Mouse (Mus musculus) embryonic fibroblast, embryonic 13.5 days (primary cell): ENCODE measurements around the gene Pigv. TPM values are rescaled to one million over a fixed set of nuclear protein-coding genes. Genes with fewer than 3 reads are reported as not detected.

ENCODE experiments used
- H3K27ac ChIP-seq: 2 replicates; pipeline ENCODE4 v1.5.1; 2012; ENCODE audit warnings: low read length, control low read depth, inconsistent platforms; ENCODE audit not compliant: insufficient read depth
- H3K4me1 ChIP-seq: 2 replicates; pipeline ENCODE4 v1.6.1; 2011; ENCODE audit warnings: low read length; ENCODE audit not compliant: control insufficient read depth, insufficient read depth
- H3K4me3 ChIP-seq: 2 replicates; pipeline ENCODE4 v1.5.1; 2011; ENCODE audit warnings: mild to moderate bottlenecking, control low read depth, low read length; ENCODE audit not compliant: insufficient read depth
- CTCF ChIP-seq: IDR thresholded peaks from 2 replicates; pipeline ENCODE4 v1.5.1; 2011; ENCODE audit warnings: mild to moderate bottlenecking, control low read depth, low read length, moderate library complexity, borderline replicate concordance; ENCODE audit not compliant: insufficient read depth
- POLR2A ChIP-seq: IDR thresholded peaks from 2 replicates; pipeline ENCODE4 v1.6.1; 2011; ENCODE audit warnings: low read depth, mild to moderate bottlenecking, control low read depth, low read length, moderate library complexity
- polyA plus RNA-seq: library from polyadenylated mRNA; stranded (reverse); fragments of >200 nt; gene quantifications from 2 replicates; pipeline ENCODE4 v1.2.4, GENCODE M21; 2011; ENCODE audit warnings: low read depth; ENCODE audit not compliant: missing spikeins, insufficient read length

Pigv gene
- polyA plus RNA-seq, 1 experiment: 10.4 TPM

GRCm38 (mm10) chr4:133690252-133690651, 17.8 kb upstream of the Pigv start:
- Histone ChIP-seq H3K4me1 (peaks cover 36% of the 10 kb centered on the region), H3K4me3 (no peak overlapping the region), H3K27ac (no peak overlapping the region)
- TF ChIP-seq POLR2A (no peak), CTCF (no peak)

- TF ChIP-seq CTCF (no peak), POLR2A (no peak)
- Histone ChIP-seq H3K4me1 (peaks cover 36% of the 10 kb centered on the region), H3K4me3 (no peak overlapping the region), H3K27ac (0 out of 2 replicates have a peak overlapping the region, but pooled peaks have one; percentile 0)
Observed at GRCm38 (mm10) chr4:133688417-133689067, 16.1 kb upstream of the Pigv start.

GRCm38 (mm10) chr4:133687126-133687525, 14.7 kb upstream of the Pigv start:
- Histone ChIP-seq H3K4me3 (no peak overlapping the region), H3K27ac (no peak overlapping the region), H3K4me1 (peaks cover 36% of the 10 kb centered on the region)
- no peak for TF ChIP-seq CTCF
- TF ChIP-seq POLR2A: no peak

- H3K4me3 ChIP-seq: no peak overlapping the region
- no peak overlapping the region for H3K27ac ChIP-seq
- no peak for TF ChIP-seq POLR2A
- H3K4me1 ChIP-seq: peaks cover 36% of the 10 kb centered on the region
Observed at GRCm38 (mm10) chr4:133686512-133686911, 14.1 kb upstream of the Pigv start.

- TF ChIP-seq POLR2A: no peak
- no peak for TF ChIP-seq CTCF
- Histone ChIP-seq H3K4me1 (no peaks in the 10 kb centered on the region; the same call in 1 of the 2 replicates), H3K27ac (no peak overlapping the region), H3K4me3 (no peak overlapping the region)
Observed at GRCm38 (mm10) chr4:133680206-133680786, 7.8 kb upstream of the Pigv start.

GRCm38 (mm10) chr4:133679629-133680028, 7.2 kb upstream of the Pigv start:
- TF ChIP-seq CTCF (no peak), POLR2A (no peak)
- H3K4me1 ChIP-seq: no peaks in the 10 kb centered on the region; the same call in 1 of the 2 replicates
- no peak overlapping the region for H3K4me3 ChIP-seq
- H3K27ac ChIP-seq: no peak overlapping the region

GRCm38 (mm10) chr4:133677266-133677665, 4.8 kb upstream of the Pigv start:
- Histone ChIP-seq H3K4me1 (peaks cover 3% of the 10 kb centered on the region), H3K27ac (no peak overlapping the region), H3K4me3 (no peak overlapping the region)
- no peak for TF ChIP-seq CTCF
- no peak for TF ChIP-seq POLR2A

- Histone ChIP-seq H3K4me1 (peaks cover 3% of the 10 kb centered on the region), H3K4me3 (no peak overlapping the region), H3K27ac (no peak overlapping the region)
- no peak for TF ChIP-seq POLR2A
- TF ChIP-seq CTCF: no peak
Observed at GRCm38 (mm10) chr4:133676189-133676588, 3.7 kb upstream of the Pigv start.

GRCm38 (mm10) chr4:133675594-133676016, 3.2 kb upstream of the Pigv start:
- no peak for TF ChIP-seq POLR2A
- no peak for TF ChIP-seq CTCF
- peaks cover 7% of the 10 kb centered on the region for H3K4me1 ChIP-seq
- H3K27ac ChIP-seq: no peak overlapping the region
- H3K4me3 ChIP-seq: no peak overlapping the region

- no peak overlapping the region for H3K4me3 ChIP-seq
- no peak overlapping the region for H3K27ac ChIP-seq
- H3K4me1 ChIP-seq: peaks cover 7% of the 10 kb centered on the region
- TF ChIP-seq CTCF (no peak), POLR2A (no peak)
Observed at GRCm38 (mm10) chr4:133674331-133674695, 1.9 kb upstream of the Pigv start.
